Mouse (Mus musculus): ENCODE data around the gene Lrrc37a. TPM values are rescaled to one million over a fixed set of nuclear protein-coding genes. Genes with fewer than 3 reads are reported as not detected.
"Not testable (repeated sequence)": the region's sequence is repeated elsewhere in the genome, so short reads cannot be mapped to it uniquely, and the experiment has no call there.

Gene Lrrc37a
- polyA plus RNA-seq, 1 experiment from 2014 or later, result 0.01 TPM

GRCm38 (mm10) chr11:103419226-103419625 lies 85.2 kb downstream of the Lrrc37a start:
- no peaks in the 10 kb centered on the region for H3K27me3 ChIP-seq (replicated peaks; ENCODE audit: control insufficient read depth, insufficient read depth, low read length)
- no peaks in the 10 kb centered on the region for H3K36me3 ChIP-seq (ENCODE audit: control insufficient read depth, insufficient read depth, low read length)
- H3K4me1 ChIP-seq (ENCODE audit: control insufficient read depth, insufficient read depth, low read depth, low read length), result no peaks in the 10 kb centered on the region
- WGBS, result 79% methylated on average over 5 of the region's 5 CpGs
- no peak overlapping the region for H3K4me2 ChIP-seq (ENCODE audit: low read length)
- no peak overlapping the region for H3K4me3 ChIP-seq (ENCODE audit: low read length)
- no peak overlapping the region for H3K27ac ChIP-seq (ENCODE audit: low read depth, low read length)
- no peak overlapping the region for H3K9ac ChIP-seq (ENCODE audit: low read depth, low read length)
- ATAC-seq, result no peak
- no peaks in the 10 kb centered on the region for H3K9me3 ChIP-seq (ENCODE audit: control insufficient read depth, low read length)

GRCm38 (mm10) chr11:103413516-103413915 lies 90.9 kb downstream of the Lrrc37a start:
- no peak overlapping the region for H3K9ac ChIP-seq (ENCODE audit: low read depth, low read length)
- no peak overlapping the region for H3K4me3 ChIP-seq (ENCODE audit: low read length)
- 87% methylated on average over 1 of the region's 1 CpGs for WGBS

DNA sequence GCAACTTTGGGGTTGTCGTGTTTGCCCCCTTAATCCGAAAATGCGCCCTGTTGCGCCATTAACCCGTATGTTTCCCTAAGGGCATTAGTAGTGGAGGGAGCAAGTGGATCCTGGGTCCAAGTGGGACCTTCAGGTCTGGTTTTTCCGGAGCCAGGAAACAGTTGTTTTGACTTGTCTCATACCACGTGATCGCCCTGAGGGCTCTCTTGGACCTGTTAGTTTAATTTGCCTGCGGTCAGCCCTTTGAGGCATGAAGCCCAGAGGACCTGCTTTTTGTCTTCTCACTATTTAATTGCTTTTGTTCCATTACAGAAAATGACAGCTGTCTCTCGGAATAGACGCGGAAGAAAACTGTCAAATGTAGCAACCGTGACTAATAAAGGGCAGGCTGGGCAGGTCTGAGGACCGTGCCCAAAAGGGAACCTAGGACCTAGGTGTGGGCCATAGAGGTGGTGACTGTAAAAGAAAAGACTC lies 91.4 kb downstream of the Lrrc37a start:
- peak overlapping the region; percentile 83 for H3K4me3 ChIP-seq (ENCODE audit: low read length)
- ATAC-seq, result peak; percentile 67; the same call in 1 of the 2 replicates
- H3K9me3 ChIP-seq (ENCODE audit: control insufficient read depth, low read length), result no peaks in the 10 kb centered on the region
- H3K27ac ChIP-seq (ENCODE audit: low read depth, low read length), result peak overlapping the region; percentile 72
- H3K4me2 ChIP-seq (ENCODE audit: low read length), result peak overlapping the region; percentile 92
- 3% methylated on average over 14 of the region's 14 CpGs for WGBS
- H3K36me3 ChIP-seq (ENCODE audit: control insufficient read depth, insufficient read depth, low read length), result no peaks in the 10 kb centered on the region
- peak overlapping the region; percentile 71 for H3K9ac ChIP-seq (ENCODE audit: low read depth, low read length)
- no peaks in the 10 kb centered on the region for H3K27me3 ChIP-seq (replicated peaks; ENCODE audit: control insufficient read depth, insufficient read depth, low read length)
- H3K4me1 ChIP-seq (ENCODE audit: control insufficient read depth, insufficient read depth, low read depth, low read length), result peaks cover 14% of the 10 kb centered on the region

More at GRCm38 (mm10) chr11:103413516-103413915, 90.9 kb downstream of the Lrrc37a start:
- Histone ChIP-seq H3K9me3 (ENCODE audit: control insufficient read depth, low read length) (no peaks in the 10 kb centered on the region), H3K4me1 (ENCODE audit: control insufficient read depth, insufficient read depth, low read depth, low read length) (peaks cover 14% of the 10 kb centered on the region), H3K27ac (ENCODE audit: low read depth, low read length) (no peak overlapping the region), H3K27me3 (replicated peaks; ENCODE audit: control insufficient read depth, insufficient read depth, low read length) (no peaks in the 10 kb centered on the region), H3K4me2 (ENCODE audit: low read length) (no peak overlapping the region), H3K36me3 (ENCODE audit: control insufficient read depth, insufficient read depth, low read length) (no peaks in the 10 kb centered on the region)
- ATAC-seq, result no peak

GRCm38 (mm10) chr11:103411981-103412949 lies 92.1 kb downstream of the Lrrc37a start, which contains the start of gene Plekhm1:
Gene Plekhm1, minus strand, starts transcription at chr11:103412687.
- peak; percentile 99 for ATAC-seq
- peak within 1 kb of the TSS; percentile 83 for H3K4me3 ChIP-seq (ENCODE audit: low read length)

DNA sequence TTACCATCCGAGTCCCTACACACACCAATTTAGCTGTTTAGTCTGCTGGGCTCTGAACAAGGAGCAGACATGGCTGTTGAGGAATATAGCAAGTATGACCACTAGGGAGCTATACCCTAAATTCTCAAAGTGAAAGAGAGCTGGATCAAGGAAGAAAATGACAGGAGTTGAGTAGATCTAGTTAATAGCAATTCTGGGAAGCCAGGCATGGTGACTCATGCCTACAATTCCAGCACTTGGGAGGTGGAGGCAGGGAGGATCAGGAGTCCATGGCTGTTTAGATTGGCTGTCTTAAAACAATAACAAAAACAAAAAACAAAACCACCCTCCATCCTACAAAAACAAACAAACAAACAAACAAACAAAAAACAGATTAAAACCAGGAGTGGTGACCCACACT lies 93.1 kb downstream of the Lrrc37a start:
- no peak for ATAC-seq
- Histone ChIP-seq H3K27ac (ENCODE audit: low read depth, low read length) (no peak overlapping the region), H3K4me1 (ENCODE audit: control insufficient read depth, insufficient read depth, low read depth, low read length) (peaks cover 14% of the 10 kb centered on the region), H3K36me3 (ENCODE audit: control insufficient read depth, insufficient read depth, low read length) (no peaks in the 10 kb centered on the region), H3K4me2 (ENCODE audit: low read length) (peak overlapping the region; percentile 92), H3K27me3 (replicated peaks; ENCODE audit: control insufficient read depth, insufficient read depth, low read length) (no peaks in the 10 kb centered on the region), H3K9me3 (ENCODE audit: control insufficient read depth, low read length) (no peaks in the 10 kb centered on the region), H3K4me3 (ENCODE audit: low read length) (no peak overlapping the region), H3K9ac (ENCODE audit: low read depth, low read length) (no peak overlapping the region)
- WGBS, result 100% methylated on average over 1 of the region's 1 CpGs

More at GRCm38 (mm10) chr11:103411981-103412949, 92.1 kb downstream of the Lrrc37a start, which contains the start of gene Plekhm1:
- H3K9me3 ChIP-seq (ENCODE audit: control insufficient read depth, low read length), result no peaks in the 10 kb centered on the region
- H3K4me2 ChIP-seq (ENCODE audit: low read length), result peak within 1 kb of the TSS; percentile 92
- peaks cover 14% of the 10 kb centered on the region for H3K4me1 ChIP-seq (ENCODE audit: control insufficient read depth, insufficient read depth, low read depth, low read length)
- no peaks in the 10 kb centered on the region for H3K27me3 ChIP-seq (replicated peaks; ENCODE audit: control insufficient read depth, insufficient read depth, low read length)
- H3K9ac ChIP-seq (ENCODE audit: low read depth, low read length), result peak within 1 kb of the TSS; percentile 85
- under 1% methylated on average over 46 of the region's 67 CpGs for WGBS
- H3K36me3 ChIP-seq (ENCODE audit: control insufficient read depth, insufficient read depth, low read length), result no peaks in the 10 kb centered on the region
- H3K27ac ChIP-seq (ENCODE audit: low read depth, low read length), result peak within 1 kb of the TSS; percentile 78

- peaks cover 14% of the 10 kb centered on the region for H3K4me1 ChIP-seq (ENCODE audit: control insufficient read depth, insufficient read depth, low read depth, low read length)
- no peak overlapping the region for H3K9ac ChIP-seq (ENCODE audit: low read depth, low read length)
- no peak overlapping the region for H3K4me3 ChIP-seq (ENCODE audit: low read length)
- no peak overlapping the region for H3K4me2 ChIP-seq (ENCODE audit: low read length)
- H3K27ac ChIP-seq (ENCODE audit: low read depth, low read length), result no peak overlapping the region
- H3K36me3 ChIP-seq (ENCODE audit: control insufficient read depth, insufficient read depth, low read length), result no peaks in the 10 kb centered on the region
- WGBS, result 93% methylated on average over 13 of the region's 13 CpGs
- no peaks in the 10 kb centered on the region for H3K9me3 ChIP-seq (ENCODE audit: control insufficient read depth, low read length)
- no peaks in the 10 kb centered on the region for H3K27me3 ChIP-seq (replicated peaks; ENCODE audit: control insufficient read depth, insufficient read depth, low read length)
- ATAC-seq, result no peak
Measured at GRCm38 (mm10) chr11:103408880-103409279, 95.5 kb downstream of the Lrrc37a start.

- H3K4me1 ChIP-seq (ENCODE audit: control insufficient read depth, insufficient read depth, low read depth, low read length), result peaks cover 11% of the 10 kb centered on the region
- H3K9me3 ChIP-seq (ENCODE audit: control insufficient read depth, low read length); H3K36me3 ChIP-seq (ENCODE audit: control insufficient read depth, insufficient read depth, low read length); H3K27me3 ChIP-seq (replicated peaks; ENCODE audit: control insufficient read depth, insufficient read depth, low read length); H3K4me3 ChIP-seq (ENCODE audit: low read length); H3K27ac ChIP-seq (ENCODE audit: low read depth, low read length); H3K4me2 ChIP-seq (ENCODE audit: low read length); ATAC-seq; H3K9ac ChIP-seq (ENCODE audit: low read depth, low read length): not testable (repeated sequence)
- 59% methylated on average over 5 of the region's 5 CpGs for WGBS
Measured at GRCm38 (mm10) chr11:103407136-103407535, 97.3 kb downstream of the Lrrc37a start.

GRCm38 (mm10) chr11:103406551-103406950 lies 97.8 kb downstream of the Lrrc37a start:
- no peak overlapping the region for H3K27ac ChIP-seq (ENCODE audit: low read depth, low read length)
- H3K36me3 ChIP-seq (ENCODE audit: control insufficient read depth, insufficient read depth, low read length), result peaks cover 4% of the 10 kb centered on the region; the same call in 1 of the 2 replicates
- H3K4me2 ChIP-seq (ENCODE audit: low read length), result no peak overlapping the region
- H3K9me3 ChIP-seq (ENCODE audit: control insufficient read depth, low read length), result no peaks in the 10 kb centered on the region
- no peak for ATAC-seq
- peaks cover 8% of the 10 kb centered on the region for H3K4me1 ChIP-seq (ENCODE audit: control insufficient read depth, insufficient read depth, low read depth, low read length)
- WGBS, result 86% methylated on average over 7 of the region's 7 CpGs
- H3K9ac ChIP-seq (ENCODE audit: low read depth, low read length), result no peak overlapping the region
- H3K4me3 ChIP-seq (ENCODE audit: low read length), result no peak overlapping the region
- H3K27me3 ChIP-seq (replicated peaks; ENCODE audit: control insufficient read depth, insufficient read depth, low read length), result no peaks in the 10 kb centered on the region

GRCm38 (mm10) chr11:103405814-103406213 lies 98.6 kb downstream of the Lrrc37a start:
- 89% methylated on average over 1 of the region's 1 CpGs for WGBS
- Histone ChIP-seq H3K27me3 (replicated peaks; ENCODE audit: control insufficient read depth, insufficient read depth, low read length) (no peaks in the 10 kb centered on the region), H3K36me3 (ENCODE audit: control insufficient read depth, insufficient read depth, low read length) (peaks cover 4% of the 10 kb centered on the region; the same call in 1 of the 2 replicates)

More at GRCm38 (mm10) chr11:103405814-103406213, 98.6 kb downstream of the Lrrc37a start:
- no peak overlapping the region for H3K4me3 ChIP-seq (ENCODE audit: low read length)
- H3K4me1 ChIP-seq (ENCODE audit: control insufficient read depth, insufficient read depth, low read depth, low read length), result peaks cover 2% of the 10 kb centered on the region
- ATAC-seq, result no peak
- H3K4me2 ChIP-seq (ENCODE audit: low read length), result no peak overlapping the region
- no peaks in the 10 kb centered on the region for H3K9me3 ChIP-seq (ENCODE audit: control insufficient read depth, low read length)
- H3K27ac ChIP-seq (ENCODE audit: low read depth, low read length), result no peak overlapping the region
- no peak overlapping the region for H3K9ac ChIP-seq (ENCODE audit: low read depth, low read length)

All from hindbrain, embryonic 16.5 days (tissue).